Mouse (Mus musculus): ENCODE data around the gene Smdt1. TPM values are rescaled to one million over a fixed set of nuclear protein-coding genes. Genes with fewer than 3 reads are reported as not detected.

Gene Smdt1
- polyA plus RNA-seq (2015; fragmentation: Nextera tagmentation; extraction: Ambion mirVana): 237 and 251 TPM in 2 replicates

GRCm38 (mm10) chr15:82338593-82339112 lies at the start of gene Smdt1, which contains the start of the genes Naga and Pheta2:
Gene Smdt1, plus strand, starts transcription at chr15:82338959.
Gene Naga, minus strand, starts transcription at chr15:82338925.
Gene Pheta2, plus strand, starts transcription at chr15:82338942.

GRCm38 (mm10) chr15:82298764-82299561 lies 39.8 kb upstream of the Smdt1 start, which contains the start of gene Wbp2nl:
Gene Wbp2nl, plus strand, starts transcription at chr15:82298954.

GRCm38 (mm10) chr15:82354126-82354945 lies 15.6 kb downstream of the Smdt1 start, which contains the start of gene Ndufa6:
Gene Ndufa6, minus strand, starts transcription at chr15:82354322.

GRCm38 (mm10) chr15:82379871-82380713 lies 41.3 kb downstream of the Smdt1 start, which contains the start of gene Cyp2d22:
Gene Cyp2d22, minus strand, starts transcription at chr15:82380260.

GRCm38 (mm10) chr15:82393922-82394321 lies 55.2 kb downstream of the Smdt1 start, which contains the start of gene Cyp2d11:
Gene Cyp2d11, minus strand, starts transcription at chr15:82394022.

Small RNAs within 50 kb of the gene (microRNA-seq; reads per million reads assigned to microRNA genes)
- gene Mir7684: not detected

Other genes with a start within 250 kb of the Smdt1 start
- 10.0 and 11.2 TPM in 2 replicates for gene Ccdc134, start 211.0 kb upstream of the Smdt1 start, polyA plus RNA-seq (2015; fragmentation: Nextera tagmentation; extraction: Ambion mirVana)
- 109 and 175 TPM in 2 replicates for gene Srebf2, start 191.8 kb upstream of the Smdt1 start, polyA plus RNA-seq (2015; fragmentation: Nextera tagmentation; extraction: Ambion mirVana)
- gene Shisa8, start 126.1 kb upstream of the Smdt1 start, polyA plus RNA-seq (2015; fragmentation: Nextera tagmentation; extraction: Ambion mirVana): 0.10 TPM in 1 of 2 replicates, not detected in the other
- not detected in 2 replicates for gene Tnfrsf13c, start 114.6 kb upstream of the Smdt1 start, polyA plus RNA-seq (2015; fragmentation: Nextera tagmentation; extraction: Ambion mirVana)
- gene Cenpm, start 94.2 kb upstream of the Smdt1 start, polyA plus RNA-seq (2015; fragmentation: Nextera tagmentation; extraction: Ambion mirVana): 17.1 and 26.2 TPM in 2 replicates
- gene 1500009C09Rik, start 86.6 kb upstream of the Smdt1 start, polyA plus RNA-seq (2015; fragmentation: Nextera tagmentation; extraction: Ambion mirVana): not detected in 2 replicates
- gene Sept3, start 64.1 kb upstream of the Smdt1 start, polyA plus RNA-seq (2015; fragmentation: Nextera tagmentation; extraction: Ambion mirVana): 0.48 and 0.78 TPM in 2 replicates
- 0.15 and 0.17 TPM in 2 replicates for gene Wbp2nl, start 40.0 kb upstream of the Smdt1 start, polyA plus RNA-seq (2015; fragmentation: Nextera tagmentation; extraction: Ambion mirVana)
- 44.2 and 45.4 TPM in 2 replicates for gene Naga, start within 50 bp of the Smdt1 start, polyA plus RNA-seq (2015; fragmentation: Nextera tagmentation; extraction: Ambion mirVana)
- 10.8 and 11.1 TPM in 2 replicates for gene Pheta2, start within 50 bp of the Smdt1 start, polyA plus RNA-seq (2015; fragmentation: Nextera tagmentation; extraction: Ambion mirVana)
- gene Ndufa6, start 15.4 kb downstream of the Smdt1 start, polyA plus RNA-seq (2015; fragmentation: Nextera tagmentation; extraction: Ambion mirVana): 504 and 545 TPM in 2 replicates
- gene Cyp2d22, start 41.3 kb downstream of the Smdt1 start, polyA plus RNA-seq (2015; fragmentation: Nextera tagmentation; extraction: Ambion mirVana): 8.6 and 12.0 TPM in 2 replicates
- gene Cyp2d11, start 55.1 kb downstream of the Smdt1 start, polyA plus RNA-seq (2015; fragmentation: Nextera tagmentation; extraction: Ambion mirVana): not detected in 2 replicates
- gene Cyp2d10, start 68.2 kb downstream of the Smdt1 start, polyA plus RNA-seq (2015; fragmentation: Nextera tagmentation; extraction: Ambion mirVana): 0.43 TPM in 1 of 2 replicates, not detected in the other
- gene Cyp2d9, start 94.5 kb downstream of the Smdt1 start, polyA plus RNA-seq (2015; fragmentation: Nextera tagmentation; extraction: Ambion mirVana): 0.28 TPM in 1 of 2 replicates, not detected in the other
- not detected in 2 replicates for gene Cyp2d12, start 216.1 kb downstream of the Smdt1 start, polyA plus RNA-seq (2015; fragmentation: Nextera tagmentation; extraction: Ambion mirVana)

All from urinary bladder, postnatal 0 days (tissue).